Mouse (Mus musculus) thymus, adult 2 months (tissue): Measurements from ENCODE around the gene Pkd1l3.

Experiments
- CTCF ChIP-seq: fragments of 200-500 bp; IDR thresholded peaks from 2 replicates; pipeline ENCODE4 v1.5.1; 2012; ENCODE audit warnings: mild to moderate bottlenecking, control low read depth, low read length, moderate library complexity, borderline replicate concordance; ENCODE audit not compliant: control insufficient read depth, poor library complexity, insufficient read depth; ENCODE audit errors: extremely low read depth
- POLR2A ChIP-seq: fragments of 200-500 bp; IDR thresholded peaks from 2 replicates; pipeline ENCODE4 v1.6.1; 2012; ENCODE audit warnings: mild to moderate bottlenecking, low read length, control low read depth, moderate library complexity; ENCODE audit not compliant: control insufficient read depth, poor library complexity, insufficient read depth; ENCODE audit errors: extremely low read depth

DNA sequence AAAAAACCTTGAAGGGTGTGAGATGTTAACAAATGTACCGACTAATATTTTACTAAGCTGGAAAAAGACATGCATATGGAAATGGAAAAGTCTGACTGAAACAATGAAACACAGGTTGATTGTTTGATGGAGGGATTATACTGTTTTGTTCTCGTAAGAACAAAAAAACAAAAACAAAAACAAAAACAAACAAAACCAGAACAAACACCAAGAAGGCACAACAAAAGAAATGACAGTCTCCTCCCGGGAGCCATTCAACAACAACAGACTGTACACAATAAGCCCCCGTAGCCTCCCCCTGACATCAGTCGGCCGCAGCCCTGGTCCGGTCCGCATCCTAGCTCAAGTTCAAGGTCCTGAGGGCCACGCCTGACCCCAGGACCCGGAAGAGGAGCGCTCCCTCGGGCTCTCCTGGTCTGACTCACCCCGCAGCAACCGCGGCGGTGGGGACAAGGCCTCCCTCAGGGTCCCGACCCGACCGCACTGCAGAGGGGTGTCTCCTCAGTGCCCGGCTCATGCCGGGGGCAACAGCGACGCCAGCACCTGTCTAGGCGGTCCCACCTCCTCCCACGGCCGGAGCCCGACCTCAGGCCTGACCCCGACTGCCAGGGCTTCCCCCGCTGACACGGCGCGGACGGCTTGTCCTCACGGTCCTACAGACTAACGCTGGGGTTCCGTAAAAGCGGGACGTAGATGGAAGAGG lies 78.3 kb downstream of the Pkd1l3 start:
- TF ChIP-seq CTCF: no peak
- TF ChIP-seq POLR2A: no peak
